Mouse (Mus musculus) myocyte (in vitro differentiated cells): ENCODE measurements around the gene Eif1. TPM values are rescaled to one million over a fixed set of nuclear protein-coding genes. Genes with fewer than 3 reads are reported as not detected.
"Not testable (repeated sequence)": the region's sequence is repeated elsewhere in the genome, so short reads cannot be mapped to it uniquely, and the experiment has no call there.

ENCODE experiments used
- H3K27me3 ChIP-seq: one replicate; pipeline ENCODE4 v1.6.1; 2011; ENCODE audit not compliant: control insufficient read depth, insufficient read depth, insufficient read length
- H3K36me3 ChIP-seq: one replicate; pipeline ENCODE4 v1.6.1; 2011; ENCODE audit not compliant: control insufficient read depth, insufficient read depth
- H3K4me2 ChIP-seq: one replicate; pipeline ENCODE4 v1.6.1; 2011; ENCODE audit warnings: low read depth, control low read depth
- H3K4me3 ChIP-seq: one replicate; pipeline ENCODE4 v1.5.1; 2011; ENCODE audit warnings: mild to moderate bottlenecking, control low read depth, moderate library complexity
- H3K79me2 ChIP-seq: one replicate; pipeline ENCODE4 v1.6.1; 2011; ENCODE audit not compliant: control insufficient read depth, insufficient read depth
- H3ac ChIP-seq: one replicate; pipeline ENCODE4 v1.6.1; 2011; ENCODE audit not compliant: control insufficient read depth, insufficient read length
- CEBPB ChIP-seq: IDR thresholded peaks from 2 replicates; pipeline ENCODE4 v1.6.1; 2011; ENCODE audit warnings: mild to moderate bottlenecking, moderate library complexity; ENCODE audit not compliant: poor library complexity, insufficient read depth, severe bottlenecking
- E2F4 ChIP-seq: IDR thresholded peaks from one replicate; pipeline ENCODE4 v1.6.1; 2011; ENCODE audit warnings: mild to moderate bottlenecking, control low read depth, moderate library complexity; ENCODE audit not compliant: insufficient read depth
- MAX ChIP-seq: IDR thresholded peaks from one replicate; pipeline ENCODE4 v1.6.1; 2011; ENCODE audit warnings: low read depth, mild to moderate bottlenecking, control low read depth
- MYOD1 ChIP-seq, 3 experiments: IDR thresholded peaks; one replicate each; pipeline ENCODE4 v1.6.1; 2011; ENCODE audit warnings: control low read depth in 2 of 3, low read depth in 2 of 3, mild to moderate bottlenecking in 2 of 3, moderate library complexity in 1 of 3; ENCODE audit not compliant: insufficient read length in 2 of 3, control insufficient read depth in 1 of 3
- MYOG ChIP-seq, 3 experiments: IDR thresholded peaks; one replicate each; pipeline ENCODE4 v1.6.1; 2011; ENCODE audit warnings: control low read depth in 2 of 3, low read depth in 2 of 3, mild to moderate bottlenecking in 2 of 3; ENCODE audit not compliant: insufficient read length in 2 of 3, control insufficient read depth in 1 of 3, insufficient read depth in 1 of 3
- POLR2A ChIP-seq: IDR thresholded peaks from one replicate; pipeline ENCODE4 v1.6.1; 2011; ENCODE audit warnings: low read depth, mild to moderate bottlenecking, control low read depth, moderate library complexity; ENCODE audit not compliant: insufficient read length
- POLR2AphosphoS2 ChIP-seq: IDR thresholded peaks from one replicate; pipeline ENCODE4 v1.6.1; 2011; ENCODE audit warnings: low read depth, control low read depth; ENCODE audit not compliant: insufficient read length
- REST ChIP-seq: IDR thresholded peaks from one replicate; pipeline ENCODE4 v1.6.1; 2011; ENCODE audit warnings: mild to moderate bottlenecking, control low read depth, moderate library complexity; ENCODE audit not compliant: insufficient read depth, insufficient read length
- SRF ChIP-seq: IDR thresholded peaks from one replicate; pipeline ENCODE4 v1.6.1; 2011; ENCODE audit warnings: low read depth; ENCODE audit not compliant: control insufficient read depth, insufficient read length
- TCF12 ChIP-seq: IDR thresholded peaks from one replicate; pipeline ENCODE4 v1.6.1; 2011; ENCODE audit warnings: mild to moderate bottlenecking, control low read depth; ENCODE audit not compliant: poor library complexity, insufficient read depth, severe bottlenecking
- TCF3 ChIP-seq: IDR thresholded peaks from one replicate; pipeline ENCODE4 v1.6.1; 2011; ENCODE audit warnings: low read depth, control low read depth; ENCODE audit not compliant: insufficient read length
- USF1 ChIP-seq: IDR thresholded peaks from one replicate; pipeline ENCODE4 v1.6.1; 2011; ENCODE audit warnings: low read depth, mild to moderate bottlenecking, control low read depth, moderate library complexity
- polyA plus RNA-seq: library from polyadenylated mRNA; unstranded; fragments of >200 nt; fragmentation: generic; extraction: Trizol; gene quantifications from one replicate; pipeline ENCODE4 v1.2.1, GENCODE M21; 2012; ENCODE audit warnings: missing spikeins

Gene Eif1
- polyA plus RNA-seq, 1 experiment, result 1,731 TPM

DNA sequence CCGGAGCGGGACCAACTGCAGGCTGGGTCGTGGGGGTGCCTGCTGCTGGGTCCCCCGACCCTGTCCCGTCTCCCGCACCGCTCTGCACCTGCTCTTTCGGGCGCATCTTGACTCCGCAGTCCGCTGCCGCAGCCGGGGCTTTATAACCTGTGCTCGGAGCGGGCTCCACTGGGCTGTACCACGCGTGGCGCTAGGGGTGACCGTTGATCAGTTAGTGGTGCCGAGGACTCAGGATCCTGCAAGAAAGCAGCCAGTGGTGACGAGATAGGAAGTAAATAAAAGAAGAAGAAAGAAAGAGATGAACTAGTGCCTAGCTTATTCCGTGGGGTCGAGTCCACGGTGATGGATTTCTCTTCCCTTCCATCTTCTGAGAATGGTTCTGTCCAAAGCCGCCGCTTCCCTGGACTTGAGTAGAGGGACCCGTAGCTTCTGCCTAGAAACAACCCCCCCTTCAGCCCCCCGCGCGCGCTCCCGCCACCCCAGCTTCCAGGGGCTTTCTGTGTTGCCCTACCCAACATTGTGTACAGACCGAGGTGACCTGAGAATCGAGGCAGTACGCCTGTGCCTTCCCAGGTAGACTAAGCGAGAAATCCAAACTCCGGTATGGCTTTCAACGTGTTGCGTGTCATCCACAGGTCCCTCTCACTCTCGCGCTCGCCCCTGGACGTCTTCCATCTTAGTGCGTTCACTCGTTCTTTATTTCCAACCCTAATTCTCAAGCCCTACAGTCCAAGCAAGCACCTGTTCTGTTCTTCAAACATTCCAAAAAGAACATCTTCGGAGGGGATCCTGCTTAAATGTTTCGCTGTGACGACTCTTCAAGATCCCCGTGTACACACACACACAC, 36.5 kb downstream of the Eif1 start, which contains the start of gene Hap1:
Gene Hap1 (minus strand): TSS at position 157 of the 847 bp plus-strand sequence.
- H3K36me3 ChIP-seq, result no peaks in the 10 kb centered on the region
- peak within 1 kb of the TSS; percentile 33 for H3K4me3 ChIP-seq
- no peaks in the 10 kb centered on the region for H3K79me2 ChIP-seq
- peak within 1 kb of the TSS; percentile 100 for H3K4me2 ChIP-seq
- H3ac ChIP-seq, result no peak within 1 kb of the TSS
- H3K27me3 ChIP-seq, result peaks cover 8% of the 10 kb centered on the region
- TF ChIP-seq TCF3 (no peak), POLR2A (no peak), MYOG (IDR thresholded peaks at IDR 0.05; ENCODE audit: control insufficient read depth in 1 of 3, insufficient read depth in 1 of 3, insufficient read length in 2 of 3, low read depth in 2 of 3) (peak in 1 of 3 experiments; percentile 12), POLR2AphosphoS2 (no peak), MYOD1 (IDR thresholded peaks at IDR 0.05; ENCODE audit: control insufficient read depth in 1 of 3, insufficient read length in 2 of 3, low read depth in 2 of 3) (peak in 1 of 3 experiments; percentile 47)

DNA sequence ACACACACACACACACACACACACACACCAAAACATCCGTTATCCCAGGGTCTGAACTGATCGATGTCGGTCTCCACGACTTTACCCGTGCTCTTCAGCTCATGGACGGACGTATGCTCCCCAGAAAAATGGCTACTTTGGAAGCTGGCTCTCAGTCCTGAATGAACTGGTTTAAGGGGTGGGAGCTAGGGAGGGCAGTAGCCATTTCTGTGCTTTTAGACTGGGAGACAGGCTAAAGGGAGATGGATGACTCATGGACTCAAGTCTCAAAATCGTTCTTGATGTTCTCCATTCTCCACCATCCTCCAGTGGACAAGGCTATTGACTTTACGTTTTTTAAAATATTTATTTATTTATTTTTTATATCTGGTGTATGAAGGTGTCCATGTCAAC, 37.1 kb downstream of the Eif1 start:
- Histone ChIP-seq H3K27me3 (peaks cover 8% of the 10 kb centered on the region), H3K4me3 (peak overlapping the region; percentile 33)

DNA sequence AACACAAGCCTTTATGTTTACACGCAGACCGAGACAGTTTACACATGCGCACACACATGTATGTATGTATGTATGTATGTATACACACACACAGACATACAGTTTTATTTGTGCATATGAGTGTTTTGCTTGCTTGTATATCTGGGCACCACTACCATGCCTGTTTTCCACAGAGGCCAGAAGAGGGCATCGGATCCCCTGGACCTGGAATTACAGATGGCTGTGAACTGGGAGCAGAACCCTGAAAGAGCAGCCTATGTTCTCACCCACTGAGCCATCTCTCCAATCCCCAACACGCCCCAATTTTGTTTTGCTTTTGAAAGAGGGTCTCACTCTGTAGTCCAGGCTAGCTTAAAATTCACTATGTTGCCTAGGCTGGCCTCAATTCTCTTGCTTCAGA, 37.7 kb downstream of the Eif1 start:
- H3K4me2 ChIP-seq, result no peak overlapping the region
- no peaks in the 10 kb centered on the region for H3K36me3 ChIP-seq
- H3K27me3 ChIP-seq, result peaks cover 8% of the 10 kb centered on the region
- H3K4me3 ChIP-seq, result no peak overlapping the region
- H3ac ChIP-seq, result no peak overlapping the region
- H3K79me2 ChIP-seq, result no peaks in the 10 kb centered on the region
- TF ChIP-seq POLR2A (no peak), MYOD1 (IDR thresholded peaks at IDR 0.05; ENCODE audit: control insufficient read depth in 1 of 3, insufficient read length in 2 of 3, low read depth in 2 of 3) (no peak), SRF (no peak), TCF12 (no peak), CEBPB (no peak), TCF3 (no peak), MYOG (IDR thresholded peaks at IDR 0.05; ENCODE audit: control insufficient read depth in 1 of 3, insufficient read depth in 1 of 3, insufficient read length in 2 of 3, low read depth in 2 of 3) (no peak)

More for the DNA sequence above, 37.1 kb downstream of the Eif1 start:
- H3K79me2 ChIP-seq, result no peaks in the 10 kb centered on the region
- no peak for TF ChIP-seq TCF12
- TF ChIP-seq POLR2A, result no peak
- TF ChIP-seq TCF3, result no peak
- no peak for TF ChIP-seq MYOD1 (IDR thresholded peaks at IDR 0.05; ENCODE audit: control insufficient read depth in 1 of 3, insufficient read length in 2 of 3, low read depth in 2 of 3)
- no peak for TF ChIP-seq E2F4
- no peak for TF ChIP-seq MAX
- TF ChIP-seq USF1, result no peak
- no peak for TF ChIP-seq MYOG (IDR thresholded peaks at IDR 0.05; ENCODE audit: control insufficient read depth in 1 of 3, insufficient read depth in 1 of 3, insufficient read length in 2 of 3, low read depth in 2 of 3)
- TF ChIP-seq POLR2AphosphoS2, result no peak
- TF ChIP-seq CEBPB, result no peak
- no peak for TF ChIP-seq SRF
- no peak for TF ChIP-seq REST
- no peak overlapping the region for H3ac ChIP-seq
- no peaks in the 10 kb centered on the region for H3K36me3 ChIP-seq
- peak overlapping the region; percentile 100 for H3K4me2 ChIP-seq

DNA sequence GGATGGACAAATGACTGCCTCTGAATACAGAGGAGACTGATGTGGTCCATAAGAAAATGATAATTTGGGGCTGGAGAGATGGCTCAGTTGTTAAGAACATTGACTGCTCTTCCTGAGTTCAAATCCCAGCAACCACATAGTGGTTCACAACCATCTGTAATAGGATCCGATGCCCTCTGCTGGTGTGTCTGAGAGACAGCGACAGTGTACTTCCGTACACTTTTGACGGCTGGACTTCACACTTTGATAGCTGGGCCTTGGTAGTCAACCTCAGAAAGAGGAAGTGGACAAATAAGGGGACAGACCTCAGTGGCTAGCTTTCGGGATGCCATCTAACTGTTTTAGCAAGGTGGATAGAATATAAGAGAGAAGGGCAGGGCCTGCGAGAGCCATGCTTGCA, 40.5 kb downstream of the Eif1 start:
- Histone ChIP-seq H3K27me3 (no peaks in the 10 kb centered on the region), H3K4me2 (no peak overlapping the region), H3K36me3 (no peaks in the 10 kb centered on the region), H3K79me2 (no peaks in the 10 kb centered on the region), H3K4me3 (no peak overlapping the region), H3ac (no peak overlapping the region)
- TF ChIP-seq REST (no peak), MYOG (IDR thresholded peaks at IDR 0.05; ENCODE audit: control insufficient read depth in 1 of 3, insufficient read depth in 1 of 3, insufficient read length in 2 of 3, low read depth in 2 of 3) (no peak), E2F4 (no peak), CEBPB (no peak), MAX (no peak), MYOD1 (IDR thresholded peaks at IDR 0.05; ENCODE audit: control insufficient read depth in 1 of 3, insufficient read length in 2 of 3, low read depth in 2 of 3) (no peak), POLR2AphosphoS2 (no peak), TCF12 (no peak), TCF3 (no peak), SRF (no peak), USF1 (no peak), POLR2A (no peak)

DNA sequence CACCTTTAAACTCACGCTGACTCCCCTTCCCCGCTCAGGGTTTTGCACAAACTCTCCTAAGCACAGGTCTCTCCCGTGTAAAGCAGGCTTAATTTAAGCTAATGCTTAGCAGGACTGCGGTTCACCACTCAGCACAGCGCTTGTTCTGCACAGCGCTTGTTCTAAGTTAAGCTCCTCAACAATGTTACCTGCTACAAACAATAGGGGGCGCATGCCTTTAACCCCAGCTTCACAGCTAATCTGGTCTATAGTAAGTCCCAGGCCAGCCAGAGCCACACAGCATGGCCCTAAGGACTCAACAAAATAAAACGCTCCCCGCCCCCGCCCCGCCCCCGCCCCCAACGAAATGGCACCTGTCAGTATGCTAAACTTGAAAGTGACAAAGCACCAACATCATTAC, 41.4 kb downstream of the Eif1 start:
- H3K4me3 ChIP-seq, H3K27me3 ChIP-seq, H3ac ChIP-seq, H3K79me2 ChIP-seq, H3K4me2 ChIP-seq, H3K36me3 ChIP-seq: not testable (repeated sequence)
